Mouse (Mus musculus) liver, embryonic 14.5 days (tissue): ENCODE results near the gene Pde9a.

Experiments used
- CTCF ChIP-seq: IDR thresholded peaks from 2 replicates; pipeline ENCODE4 v1.5.1; 2016; ENCODE audit warnings: antibody characterized with exemption, low read depth, control low read depth
- EP300 ChIP-seq: IDR thresholded peaks from 2 replicates; pipeline ENCODE4 v1.6.1; 2016; ENCODE audit warnings: antibody characterized with exemption, low read depth

DNA sequence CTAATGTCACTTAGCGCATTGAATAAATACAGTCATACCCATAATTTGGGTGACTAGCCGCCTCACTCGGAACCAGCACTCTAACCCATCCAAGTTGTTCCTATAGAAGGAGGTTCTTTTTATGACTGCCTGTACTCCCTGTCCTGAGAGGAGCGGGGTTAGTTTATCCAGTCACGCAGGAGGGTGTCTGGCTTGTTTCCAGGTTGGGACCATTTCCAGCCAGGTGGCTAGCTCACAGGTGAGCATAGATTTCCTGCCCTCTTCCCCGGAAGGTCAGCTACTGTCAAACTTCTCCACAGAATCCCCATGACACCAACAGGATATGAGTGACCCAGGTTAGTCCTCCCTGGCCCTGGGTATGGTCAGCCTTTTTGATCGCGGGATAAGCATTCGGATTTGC lies 51.5 kb downstream of the Pde9a start:
- TF ChIP-seq CTCF, result no peak
- no peak for TF ChIP-seq EP300
